7 mouse cellular contexts compared by ENCODE assay signal in the genomic region with DNA sequence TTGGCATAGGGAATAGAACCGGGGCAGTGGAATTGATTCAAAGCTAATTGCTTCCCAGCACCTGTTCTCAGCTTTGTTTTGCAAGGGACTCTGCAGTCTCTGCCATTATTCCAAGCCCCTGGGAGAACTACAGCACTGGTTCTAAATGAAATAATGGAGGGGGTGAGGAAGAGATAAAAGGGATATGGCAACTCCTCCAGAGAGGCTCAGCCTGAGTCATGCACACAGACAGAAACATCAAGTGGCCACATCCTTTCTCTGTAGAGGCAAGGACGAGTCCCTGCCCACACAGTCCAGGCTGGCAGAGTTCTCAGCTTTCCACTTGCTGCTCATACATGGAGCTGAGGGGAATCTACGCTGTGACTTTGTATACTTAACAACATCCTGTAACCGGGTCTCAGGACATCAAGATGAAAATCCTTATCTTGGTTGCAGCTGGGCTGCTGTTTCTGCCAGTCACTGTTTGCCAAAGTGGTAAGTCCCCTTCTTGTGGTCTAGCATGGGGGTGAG. TPM values are rescaled to one million over a fixed set of nuclear protein-coding genes. Genes with fewer than 3 reads are reported as not detected.
DNase-seq lines count a peak whose midpoint lies in the region; ATAC-seq and TF ChIP-seq lines count a peak whose summit lies in the region.

Gene F2rl2, plus strand, starts transcription at position 200 of the 510 bp plus-strand sequence.

- no peaks in the 10 kb centered on the region for H3K9me3 ChIP-seq in forebrain, embryonic 15.5 days
- H3K9me3 ChIP-seq in lung, postnatal 0 days (ENCODE audit: low read length), result no peaks in the 10 kb centered on the region
- no peaks in the 10 kb centered on the region for H3K9me3 ChIP-seq in midbrain, embryonic 14.5 days (ENCODE audit: control insufficient read depth, low read length)

- TF ChIP-seq EP300 in lung, postnatal 0 days (IDR thresholded peaks at IDR 0.05), result no peak

- no peak within 1 kb of the TSS for H3K9ac ChIP-seq in forebrain, embryonic 15.5 days (replicated peaks)
- H3K9ac ChIP-seq in lung, postnatal 0 days (replicated peaks; ENCODE audit: low read depth), result no peak within 1 kb of the TSS
- H3K9ac ChIP-seq in midbrain, embryonic 14.5 days (replicated peaks; ENCODE audit: low read length), result no peak within 1 kb of the TSS

- no peak within 1 kb of the TSS for H3K27ac ChIP-seq in forebrain, embryonic 15.5 days (replicated peaks)
- no peak within 1 kb of the TSS for H3K27ac ChIP-seq in lung, postnatal 0 days (ENCODE audit: low read length)
- no peak within 1 kb of the TSS for H3K27ac ChIP-seq in midbrain, embryonic 14.5 days (replicated peaks; ENCODE audit: low read depth, low read length)

- DNase-seq in 3T3-L1 (ENCODE audit: low read depth, low spot score), result peak; percentile 38
- peak; percentile 70 for DNase-seq in CD4-positive helper T cell, adult 2 months (ENCODE audit: low read depth, low spot score)
- DNase-seq in lung, postnatal 0 days (ENCODE audit: low spot score), result peak; percentile 54
- DNase-seq in kidney, adult 9 months, result no peak
- no peak for DNase-seq in cerebellum, adult 8-10 months
- DNase-seq in midbrain, embryonic 14.5 days, result no peak

- 38% methylated on average over 4 of the region's 4 CpGs for WGBS in forebrain, embryonic 15.5 days
- 31% methylated on average over 4 of the region's 4 CpGs for WGBS in lung, postnatal 0 days
- 73% methylated on average over 4 of the region's 4 CpGs for WGBS in midbrain, embryonic 14.5 days

- no peak within 1 kb of the TSS for H3K4me2 ChIP-seq in forebrain, embryonic 15.5 days (replicated peaks)
- H3K4me2 ChIP-seq in lung, postnatal 0 days (replicated peaks; ENCODE audit: low read depth, low read length), result no peak within 1 kb of the TSS
- no peak within 1 kb of the TSS for H3K4me2 ChIP-seq in midbrain, embryonic 14.5 days (ENCODE audit: low read length)

- TF ChIP-seq CTCF in lung, postnatal 0 days (IDR thresholded peaks at IDR 0.05), result no peak

- H3K4me1 ChIP-seq in forebrain, embryonic 15.5 days, result peaks cover 6% of the 10 kb centered on the region; the same call in 1 of the 2 replicates
- H3K4me1 ChIP-seq in lung, postnatal 0 days (ENCODE audit: insufficient read depth, low read depth, low read length), result peaks cover 9% of the 10 kb centered on the region; the same call in 1 of the 2 replicates
- H3K4me1 ChIP-seq in midbrain, embryonic 14.5 days (ENCODE audit: control insufficient read depth, insufficient read depth, low read length), result no peaks in the 10 kb centered on the region

- no peak within 1 kb of the TSS for H3K4me3 ChIP-seq in forebrain, embryonic 15.5 days
- no peak within 1 kb of the TSS for H3K4me3 ChIP-seq in lung, postnatal 0 days (ENCODE audit: low read depth, low read length)
- H3K4me3 ChIP-seq in midbrain, embryonic 14.5 days (replicated peaks; ENCODE audit: low read depth, low read length), result no peak within 1 kb of the TSS

- H3K36me3 ChIP-seq in forebrain, embryonic 15.5 days, result no peaks in the 10 kb centered on the region
- H3K36me3 ChIP-seq in lung, postnatal 0 days (ENCODE audit: insufficient read depth, low read length), result no peaks in the 10 kb centered on the region
- no peaks in the 10 kb centered on the region for H3K36me3 ChIP-seq in midbrain, embryonic 14.5 days (ENCODE audit: control insufficient read depth, insufficient read depth, low read length)

- H3K27me3 ChIP-seq in forebrain, embryonic 15.5 days, result no peaks in the 10 kb centered on the region
- no peaks in the 10 kb centered on the region for H3K27me3 ChIP-seq in lung, postnatal 0 days (replicated peaks; ENCODE audit: insufficient read depth, low read length)
- H3K27me3 ChIP-seq in midbrain, embryonic 14.5 days (ENCODE audit: control insufficient read depth, insufficient read depth, low read length), result no peaks in the 10 kb centered on the region

- peak; percentile 66 for ATAC-seq in forebrain, embryonic 15.5 days (replicated peaks)
- peak; percentile 80 for ATAC-seq in lung, postnatal 0 days
- no peak; the same call in 1 of the 2 replicates for ATAC-seq in midbrain, embryonic 14.5 days (ENCODE audit: low FRiP score, low TSS enrichment)

RNA-seq across cellular contexts. Expression of gene F2rl2, which starts in this region (rescaled TPM):
- 0.26 and 0.32 TPM in 2 replicates for polyA plus RNA-seq in forebrain, embryonic 15.5 days (2015; fragmentation: Nextera tagmentation; extraction: Ambion mirVana)
- polyA plus RNA-seq in lung, postnatal 0 days (2015; fragmentation: Nextera tagmentation; extraction: Ambion mirVana), result 1.2 and 1.4 TPM in 2 replicates
- polyA plus RNA-seq in midbrain, embryonic 14.5 days (2014; fragmentation: Nextera tagmentation; extraction: Ambion mirVana), result 0.58 and 0.84 TPM in 2 replicates

Comparison
In these comparisons a context has a peak if more than half of its experiments do, and no peak if none do; other contexts are left out.
1. Peak in ATAC-seq in forebrain, embryonic 15.5 days; RNA of the gene not detected or under 1 TPM.
2. DNase-seq: peak in 3T3-L1 (single experiment), CD4-positive helper T cell, adult 2 months (single experiment) and lung, postnatal 0 days (single experiment); none in kidney, adult 9 months (single experiment), cerebellum, adult 8-10 months (single experiment) and midbrain, embryonic 14.5 days (single experiment).